In genomic region chr1:169968792-169969515, GRCm38 (mm10) we compare ENCODE assay signal across 8 mouse cellular contexts. TPM values are rescaled to one million over a fixed set of nuclear protein-coding genes. Genes with fewer than 3 reads are reported as not detected.
A peak's percentile ranks its signal among the peaks of the same experiment; 100 is the strongest.
DNase-seq lines count a peak whose midpoint lies in the region; ATAC-seq and TF ChIP-seq lines count a peak whose summit lies in the region.

Gene Hsd17b7 (minus strand): TSS chr1:169969241.

- in situ Hi-C loops in CH12.LX (cut with MboI; ENCODE audit: low pct_ligation_motif_present, low pct_unique_long_range_greater_than_20kb, low sequenced_read_pairs): no loop called here

- TF ChIP-seq CTCF in CH12.LX (conservative IDR thresholded peaks at IDR 0.05 in 1 of 2, IDR thresholded peaks at IDR 0.05 in 1 of 2; ENCODE audit: low read depth in 2 of 2, low read length in 2 of 2): no peak

- TF ChIP-seq POLR2A in CH12.LX (IDR thresholded peaks at IDR 0.05; ENCODE audit: low read depth, low read length): peak; percentile 97

- ATAC-seq in forebrain, embryonic 11.5 days (replicated peaks; ENCODE audit: low FRiP score): peak; percentile 100
- peak; percentile 100 for ATAC-seq in heart, embryonic 16.5 days (replicated peaks; ENCODE audit: extremely low read depth, insufficient read depth, low FRiP score)
- ATAC-seq in liver, embryonic 15.5 days (ENCODE audit: insufficient read depth): peak; percentile 100
- ATAC-seq in neural tube, embryonic 12.5 days (ENCODE audit: low FRiP score, low read depth): peak; percentile 100

- TF ChIP-seq EP300 in CH12.LX (IDR thresholded peaks at IDR 0.05; ENCODE audit: low read length): no peak

- peak within 1 kb of the TSS; percentile 65 to 75 (median 69) for H3K4me3 ChIP-seq in CH12.LX (replicated peaks in 1 of 3; ENCODE audit: low read depth in 2 of 3, low read length in 2 of 3, poor library complexity in 1 of 3)
- H3K4me3 ChIP-seq in forebrain, embryonic 11.5 days (ENCODE audit: low read depth, low read length): peak within 1 kb of the TSS; percentile 65
- peak within 1 kb of the TSS; percentile 79 for H3K4me3 ChIP-seq in heart, embryonic 16.5 days (ENCODE audit: low read length)
- peak within 1 kb of the TSS; percentile 66 for H3K4me3 ChIP-seq in liver, embryonic 15.5 days (replicated peaks)
- peak within 1 kb of the TSS; percentile 67 for H3K4me3 ChIP-seq in neural tube, embryonic 12.5 days

- H3K9me3 ChIP-seq in CH12.LX (replicated peaks; ENCODE audit: low read length): no peaks in the 10 kb centered on the region
- H3K9me3 ChIP-seq in forebrain, embryonic 11.5 days (ENCODE audit: control insufficient read depth, low read length): no peaks in the 10 kb centered on the region
- no peaks in the 10 kb centered on the region for H3K9me3 ChIP-seq in heart, embryonic 16.5 days (replicated peaks; ENCODE audit: control insufficient read depth, low read length)
- no peaks in the 10 kb centered on the region for H3K9me3 ChIP-seq in liver, embryonic 15.5 days (replicated peaks)
- H3K9me3 ChIP-seq in neural tube, embryonic 12.5 days: no peaks in the 10 kb centered on the region

- no peak for TF ChIP-seq RAD21 in CH12.LX (IDR thresholded peaks at IDR 0.05; ENCODE audit: low read depth, low read length)

- peak within 1 kb of the TSS; percentile 83 for H3K9ac ChIP-seq in CH12.LX (ENCODE audit: insufficient read depth, low read depth)
- H3K9ac ChIP-seq in forebrain, embryonic 11.5 days (ENCODE audit: low read length): peak within 1 kb of the TSS; percentile 69
- peak within 1 kb of the TSS; percentile 73 for H3K9ac ChIP-seq in heart, embryonic 16.5 days (ENCODE audit: low read length)
- peak within 1 kb of the TSS; percentile 54 for H3K9ac ChIP-seq in liver, embryonic 15.5 days
- H3K9ac ChIP-seq in neural tube, embryonic 12.5 days: peak within 1 kb of the TSS; percentile 61

- H3K4me1 ChIP-seq in CH12.LX (ENCODE audit: control insufficient read depth in 1 of 2, insufficient read depth in 2 of 2): peaks cover 0 to 39% of the 10 kb centered on the region in 2 experiments; a peak in 2 of 4 replicates
- H3K4me1 ChIP-seq in forebrain, embryonic 11.5 days (replicated peaks; ENCODE audit: control insufficient read depth, insufficient read depth, low read length): 0 out of 2 replicates have a peak, but pooled peaks cover 3% of the 10 kb centered on the region
- H3K4me1 ChIP-seq in heart, embryonic 16.5 days (ENCODE audit: control insufficient read depth, insufficient read depth, low read length): peaks cover 15% of the 10 kb centered on the region
- H3K4me1 ChIP-seq in liver, embryonic 15.5 days (replicated peaks): peaks cover 12% of the 10 kb centered on the region
- peaks cover 8% of the 10 kb centered on the region for H3K4me1 ChIP-seq in neural tube, embryonic 12.5 days

- WGBS in forebrain, embryonic 11.5 days: 1% methylated on average over 48 of the region's 48 CpGs
- under 1% methylated on average over 48 of the region's 48 CpGs for WGBS in heart, embryonic 16.5 days
- under 1% methylated on average over 48 of the region's 48 CpGs for WGBS in liver, embryonic 15.5 days (ENCODE audit: insufficient replicate concordance)
- under 1% methylated on average over 48 of the region's 48 CpGs for WGBS in neural tube, embryonic 12.5 days

- peak within 1 kb of the TSS; percentile 97 for H3K4me2 ChIP-seq in CH12.LX (ENCODE audit: insufficient read depth, low read depth, poor library complexity, severe bottlenecking)
- H3K4me2 ChIP-seq in forebrain, embryonic 11.5 days (ENCODE audit: low read depth, low read length, severe bottlenecking): peak within 1 kb of the TSS; percentile 49
- H3K4me2 ChIP-seq in heart, embryonic 16.5 days (ENCODE audit: low read depth, low read length): peak within 1 kb of the TSS; percentile 89
- peak within 1 kb of the TSS; percentile 90 for H3K4me2 ChIP-seq in liver, embryonic 15.5 days
- H3K4me2 ChIP-seq in neural tube, embryonic 12.5 days (replicated peaks): peak within 1 kb of the TSS; percentile 79

- dilution Hi-C loops in CH12.LX (cut with MboI; ENCODE audit: extremely low pct_ligation_motif_present, extremely low pct_unique_long_range_greater_than_20kb, low sequenced_read_pairs): no loop called here

- no peaks in the 10 kb centered on the region for H3K79me2 ChIP-seq in CH12.LX (replicated peaks; ENCODE audit: control insufficient read depth, extremely low read depth, insufficient read depth, poor library complexity, severe bottlenecking)

- no peaks in the 10 kb centered on the region for H3K27me3 ChIP-seq in CH12.LX (replicated peaks)
- no peaks in the 10 kb centered on the region for H3K27me3 ChIP-seq in forebrain, embryonic 11.5 days (ENCODE audit: control insufficient read depth, insufficient read depth, low read length)
- no peaks in the 10 kb centered on the region for H3K27me3 ChIP-seq in heart, embryonic 16.5 days (ENCODE audit: control insufficient read depth, insufficient read depth, low read length)
- no peaks in the 10 kb centered on the region for H3K27me3 ChIP-seq in liver, embryonic 15.5 days
- no peaks in the 10 kb centered on the region for H3K27me3 ChIP-seq in neural tube, embryonic 12.5 days (replicated peaks)

- H3K27ac ChIP-seq in CH12.LX (ENCODE audit: insufficient read depth, low read depth): no peak within 1 kb of the TSS
- H3K27ac ChIP-seq in forebrain, embryonic 11.5 days (ENCODE audit: low read depth, low read length): peak within 1 kb of the TSS; percentile 66
- H3K27ac ChIP-seq in heart, embryonic 16.5 days (ENCODE audit: low read length): peak within 1 kb of the TSS; percentile 90
- peak within 1 kb of the TSS; percentile 68 for H3K27ac ChIP-seq in liver, embryonic 15.5 days (replicated peaks)
- H3K27ac ChIP-seq in neural tube, embryonic 12.5 days: 0 out of 2 replicates have a peak within 1 kb of the TSS, but pooled peaks have one; percentile 42

- peaks cover 6 to 34% of the 10 kb centered on the region in 2 experiments for H3K36me3 ChIP-seq in CH12.LX (replicated peaks in 1 of 2; ENCODE audit: control insufficient read depth in 1 of 2, insufficient read depth in 1 of 2, low read length in 1 of 2)
- H3K36me3 ChIP-seq in forebrain, embryonic 11.5 days (ENCODE audit: control insufficient read depth, insufficient read depth, low read length): peaks cover 2% of the 10 kb centered on the region; the same call in 1 of the 2 replicates
- H3K36me3 ChIP-seq in heart, embryonic 16.5 days (ENCODE audit: control insufficient read depth, insufficient read depth): peaks cover 11% of the 10 kb centered on the region
- peaks cover 9% of the 10 kb centered on the region; the same call in 1 of the 2 replicates for H3K36me3 ChIP-seq in liver, embryonic 15.5 days (replicated peaks)
- peaks cover 23% of the 10 kb centered on the region for H3K36me3 ChIP-seq in neural tube, embryonic 12.5 days

- DNase-seq in CH12.LX (ENCODE audit: extremely low read depth): peak; percentile 99
- DNase-seq in c-Kit-positive CD71-positive TER-119-negative erythroid progenitor cells, embryonic 14.5 days (ENCODE audit: low read depth): peak; percentile 97
- peak; percentile 99 for DNase-seq in forebrain, embryonic 11.5 days (ENCODE audit: low spot score)
- DNase-seq in kidney, postnatal 36 days: peak; percentile 99 to 100
- peak; percentile 97 for DNase-seq in telencephalon, adult 2 months (ENCODE audit: low read depth, low spot score)

TF ChIP-seq in CH12.LX, 34 proteins besides CTCF, POLR2A, EP300 and RAD21 (continues in another document):
- TF ChIP-seq RCOR1 (conservative IDR thresholded peaks at IDR 0.05; ENCODE audit: low read depth, low read length): no peak
- TF ChIP-seq TCF12 (IDR thresholded peaks at IDR 0.05; ENCODE audit: low read depth, low read length): peak; percentile 97
- TF ChIP-seq E2F4 (IDR thresholded peaks at IDR 0.05; ENCODE audit: insufficient replicate concordance, low read depth, low read length): 0 out of 2 replicates have a peak, but pooled peaks have one; percentile 35
- no peak for TF ChIP-seq ZNF384 (IDR thresholded peaks at IDR 0.05; ENCODE audit: low read depth, low read length)
- no peak for TF ChIP-seq ETS1 (conservative IDR thresholded peaks at IDR 0.05; ENCODE audit: low read depth, low read length)
- TF ChIP-seq MAZ (IDR thresholded peaks at IDR 0.05; ENCODE audit: low read depth, low read length): peak; percentile 95
- no peak for TF ChIP-seq SMC3 (IDR thresholded peaks at IDR 0.05; ENCODE audit: low read depth, low read length)
- no peak for TF ChIP-seq JUND (conservative IDR thresholded peaks at IDR 0.05; ENCODE audit: low read depth, low read length)
- TF ChIP-seq TBP (conservative IDR thresholded peaks at IDR 0.05; ENCODE audit: low read depth, low read length): peak; percentile 94
- peak; percentile 74 for TF ChIP-seq SIN3A (IDR thresholded peaks at IDR 0.05; ENCODE audit: low read length)
- no peak for TF ChIP-seq ZKSCAN1 (IDR thresholded peaks at IDR 0.05; ENCODE audit: borderline replicate concordance, low read depth, low read length)
- peak; percentile 92 for TF ChIP-seq POLR2AphosphoS2 (IDR thresholded peaks at IDR 0.05; ENCODE audit: low read depth, low read length)
- TF ChIP-seq JUN (IDR thresholded peaks at IDR 0.05; ENCODE audit: insufficient read depth, low read depth, low read length): no peak
- TF ChIP-seq PAX5 (IDR thresholded peaks at IDR 0.05; ENCODE audit: low read length): no peak
- peak; percentile 95 for TF ChIP-seq NELFE (IDR thresholded peaks at IDR 0.05; ENCODE audit: low read depth, low read length)
- TF ChIP-seq ZMIZ1 (IDR thresholded peaks at IDR 0.05; ENCODE audit: low read depth, low read length): peak; percentile 94
- TF ChIP-seq MAFK (IDR thresholded peaks at IDR 0.05; ENCODE audit: insufficient replicate concordance, low read length): no peak
- TF ChIP-seq UBTF (IDR thresholded peaks at IDR 0.05; ENCODE audit: low read depth, low read length): no peak
- TF ChIP-seq MXI1 (IDR thresholded peaks at IDR 0.05; ENCODE audit: low read depth, low read length): peak; percentile 83
- peak; percentile 67 for TF ChIP-seq BHLHE40 (IDR thresholded peaks at IDR 0.05; ENCODE audit: low read depth, low read length)
- peak; percentile 69 for TF ChIP-seq CHD2 (IDR thresholded peaks at IDR 0.05; ENCODE audit: low read length)
- TF ChIP-seq KAT2A (IDR thresholded peaks at IDR 0.05; ENCODE audit: insufficient replicate concordance, low read length): 0 out of 2 replicates have a peak, but pooled peaks have one; percentile 69
- TF ChIP-seq ELF1 (IDR thresholded peaks at IDR 0.05; ENCODE audit: low read depth, low read length): peak; percentile 71

RNA-seq across cellular contexts. Expression of gene Hsd17b7, which starts in this region (rescaled TPM):
- total RNA-seq in CH12.LX (2012; rRNA removed) (7.5 and 9.4 TPM in 2 replicates), CH12.LX (2014; rRNA removed) (21.4 and 29.7 TPM in 2 replicates)
- polyA plus RNA-seq in CH12.LX (2012; ENCODE audit: insufficient read length, low read depth): 12.3 and 13.9 TPM in 2 replicates
- 20.8 and 20.9 TPM in 2 replicates for polyA plus RNA-seq in forebrain, embryonic 11.5 days (2014; fragmentation: Nextera tagmentation; extraction: Ambion mirVana)
- 17.3 and 17.7 TPM in 2 replicates for polyA plus RNA-seq in heart, embryonic 16.5 days (2015; fragmentation: Nextera tagmentation; extraction: Ambion mirVana)
- polyA plus RNA-seq in liver, embryonic 15.5 days (2015; fragmentation: Nextera tagmentation; extraction: Ambion mirVana): 10.6 and 12.7 TPM in 2 replicates
- polyA plus RNA-seq in neural tube, embryonic 12.5 days (2016; fragmentation: Nextera tagmentation; extraction: Ambion mirVana): 27.9 and 29.0 TPM in 2 replicates
